Mouse (Mus musculus) R1 (cell line): ENCODE results near the gene Ccnt1.
A peak's percentile ranks its signal among the peaks of the same experiment; 100 is the strongest.

Source experiments
- DNase-seq: peaks from one replicate; pipeline ENCODE4 v3.0.0-alpha.2; 2018; ENCODE audit warnings: low read depth, low spot score

Ccnt1 gene

DNA sequence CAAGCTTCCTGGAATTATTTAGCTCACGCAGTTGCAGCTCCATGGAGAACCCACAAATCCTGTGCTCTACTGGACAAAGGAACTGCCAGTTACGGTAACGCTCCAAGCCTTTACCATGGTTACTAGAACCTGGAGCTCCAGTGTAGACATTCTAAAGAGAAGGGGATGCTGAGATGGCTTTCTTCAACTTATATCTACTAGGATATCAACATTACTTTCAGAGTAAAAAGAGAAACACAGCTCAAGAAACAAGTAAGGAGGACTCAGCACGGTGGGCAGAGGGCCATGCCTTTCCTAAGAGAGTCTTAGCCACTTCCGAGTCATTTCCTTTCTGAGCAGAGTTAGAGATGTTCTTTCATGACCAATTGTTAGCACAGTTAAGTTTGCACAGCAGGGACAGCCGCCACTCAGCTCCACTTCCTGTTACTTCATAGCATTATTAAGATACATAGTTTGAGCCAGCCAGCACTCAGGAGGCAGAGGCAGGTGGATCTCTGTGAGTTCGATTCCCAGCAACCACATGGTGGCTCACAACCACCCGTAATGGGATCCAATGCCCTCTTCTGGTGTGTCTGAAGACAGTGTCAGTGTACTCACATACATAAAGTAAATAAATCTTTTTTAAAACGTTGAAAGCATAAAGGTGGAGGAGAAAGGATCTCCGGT lies at the start of gene Ccnt1, which contains the start of gene 4930415O20Rik:
Gene Ccnt1 (minus strand): TSS at position 51 of the 666 bp plus-strand sequence.
Gene 4930415O20Rik (plus strand): TSS at position 132 of the 666 bp plus-strand sequence.
- DNase-seq: no peak

- peak; percentile 86 for DNase-seq
These were observed 46.4 kb upstream of the Ccnt1 start for GRCm38 (mm10) chr15:98617176-98617537.

- DNase-seq: no peak
These were observed 45.8 kb upstream of the Ccnt1 start for GRCm38 (mm10) chr15:98616362-98617175.

GRCm38 (mm10) chr15:98615751-98616150 lies 45.0 kb upstream of the Ccnt1 start:
- no peak for DNase-seq

DNA sequence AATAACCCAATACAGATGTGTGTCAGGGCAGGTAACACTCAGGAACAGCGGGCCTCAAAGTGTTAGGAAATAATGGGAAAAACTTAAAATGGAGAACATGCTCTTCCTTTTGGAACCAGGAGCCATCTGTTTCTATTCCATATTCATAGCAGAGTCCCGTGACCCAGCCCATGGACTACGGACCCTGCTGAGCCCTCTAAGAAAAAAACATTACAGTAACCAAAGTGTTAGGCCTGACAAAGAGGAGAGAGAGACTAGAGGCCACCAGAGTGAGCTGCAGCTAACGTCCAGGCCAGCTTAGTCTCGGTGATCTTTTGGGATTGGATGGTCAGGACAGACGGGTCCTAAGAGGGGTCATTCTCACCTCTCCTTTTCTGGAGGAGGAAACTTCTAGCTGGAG lies 44.2 kb upstream of the Ccnt1 start:
- DNase-seq: no peak

GRCm38 (mm10) chr15:98614551-98614950 lies 43.8 kb upstream of the Ccnt1 start:
- DNase-seq: no peak

DNA sequence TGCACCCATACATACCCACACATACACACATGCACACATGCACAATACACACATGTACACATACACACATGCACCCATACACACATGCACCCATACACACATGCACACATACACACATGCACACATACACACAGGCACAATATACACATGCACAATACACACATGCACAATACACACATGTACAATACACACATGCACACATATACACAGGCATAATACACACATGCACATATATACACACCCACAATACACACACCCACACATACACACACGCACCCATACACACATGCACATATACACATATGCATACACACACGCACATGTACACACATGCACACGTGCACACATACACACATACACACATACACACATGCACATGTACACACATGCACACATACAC lies 41.5 kb upstream of the Ccnt1 start:
- DNase-seq: no peak

DNA sequence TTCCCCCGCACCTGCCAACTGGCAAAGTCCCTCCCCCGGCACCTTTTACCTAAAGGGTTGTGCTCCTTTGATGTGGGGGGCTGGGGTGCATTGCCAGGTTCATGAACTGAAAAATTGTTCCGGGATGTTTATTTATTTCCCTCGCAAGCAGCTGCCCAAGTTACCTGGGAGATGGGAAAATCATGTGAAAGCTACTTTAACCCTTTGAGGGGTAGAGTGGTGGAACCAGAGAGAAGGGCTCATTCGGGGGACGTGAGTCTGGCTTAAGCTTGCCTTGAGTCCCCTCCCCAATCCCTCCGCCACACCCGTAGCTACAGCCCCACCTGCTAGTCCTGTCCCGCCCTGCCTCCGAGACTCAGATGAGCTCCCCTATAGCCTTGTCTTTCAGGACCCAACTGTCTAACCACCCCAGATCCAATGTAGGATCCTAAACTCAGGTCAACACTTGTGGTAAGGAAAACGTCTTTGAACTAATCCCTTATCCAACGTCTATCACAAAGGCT lies 39.5 kb upstream of the Ccnt1 start:
- DNase-seq: no peak

DNA sequence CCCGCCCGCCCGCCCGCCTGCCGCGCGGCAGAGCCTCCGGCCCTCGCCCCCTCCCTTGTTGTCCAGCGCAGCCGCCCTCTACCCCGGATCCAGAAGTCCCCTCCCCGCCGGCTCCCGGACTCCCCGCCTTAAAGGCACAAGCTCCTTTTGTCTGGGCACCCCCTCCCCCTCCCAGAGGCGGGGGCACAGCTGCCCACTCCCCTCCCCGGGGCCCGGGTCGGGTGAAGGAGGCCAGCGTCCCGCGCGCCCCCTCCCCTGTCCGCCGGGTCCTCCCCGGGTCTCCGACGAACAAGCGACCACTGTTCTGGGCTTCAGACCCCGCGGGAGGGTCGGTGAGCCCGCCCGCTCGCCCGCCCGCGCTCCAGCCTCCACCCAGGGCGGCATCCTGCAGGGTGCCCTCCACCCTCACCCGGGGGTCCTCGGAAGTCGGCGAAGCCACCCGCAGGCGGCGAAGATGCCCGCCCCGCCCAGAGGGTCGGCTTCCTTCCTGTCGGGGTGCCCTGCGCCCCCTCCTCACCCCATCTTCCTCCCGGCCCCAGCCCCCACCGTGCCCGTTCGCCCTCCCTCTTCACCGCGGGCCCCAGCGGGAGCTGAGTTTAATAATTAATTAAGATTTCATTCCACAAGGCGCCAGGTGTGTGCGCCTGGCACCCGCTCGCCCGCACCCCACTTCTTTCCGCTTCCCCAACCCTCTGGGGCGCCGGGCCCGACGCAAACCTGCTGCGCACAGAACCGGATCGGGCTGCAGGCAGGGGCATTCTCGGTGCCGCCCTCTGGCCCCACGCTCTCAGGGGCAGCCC lies 38.8 kb upstream of the Ccnt1 start, which contains the start of gene Adcy6:
Gene Adcy6 (minus strand): TSS at position 746 of the 800 bp plus-strand sequence.
- DNase-seq: no peak

- DNase-seq: no peak
These were observed 38.1 kb upstream of the Ccnt1 start for GRCm38 (mm10) chr15:98608784-98609250.

GRCm38 (mm10) chr15:98608058-98608783 lies 37.5 kb upstream of the Ccnt1 start:
- DNase-seq: no peak

DNA sequence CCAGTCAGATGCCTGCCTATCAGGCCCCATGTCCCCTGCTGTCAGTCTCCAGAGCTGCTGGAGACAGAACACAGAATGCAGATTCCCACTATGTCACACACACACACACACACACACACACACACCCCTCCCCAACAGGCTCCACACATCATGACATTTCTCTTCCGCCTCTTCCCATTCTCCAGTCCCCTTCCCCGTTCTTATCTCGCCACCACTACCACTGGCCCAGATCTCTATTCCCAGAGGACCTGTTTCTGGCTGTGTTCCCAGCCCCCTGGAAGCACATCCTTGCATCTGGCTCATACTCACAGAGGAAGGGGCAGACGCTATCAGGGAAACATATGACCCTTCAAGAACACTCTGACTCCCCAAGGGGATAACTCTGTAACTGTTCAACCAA lies 36.8 kb upstream of the Ccnt1 start:
- no peak for DNase-seq

DNA sequence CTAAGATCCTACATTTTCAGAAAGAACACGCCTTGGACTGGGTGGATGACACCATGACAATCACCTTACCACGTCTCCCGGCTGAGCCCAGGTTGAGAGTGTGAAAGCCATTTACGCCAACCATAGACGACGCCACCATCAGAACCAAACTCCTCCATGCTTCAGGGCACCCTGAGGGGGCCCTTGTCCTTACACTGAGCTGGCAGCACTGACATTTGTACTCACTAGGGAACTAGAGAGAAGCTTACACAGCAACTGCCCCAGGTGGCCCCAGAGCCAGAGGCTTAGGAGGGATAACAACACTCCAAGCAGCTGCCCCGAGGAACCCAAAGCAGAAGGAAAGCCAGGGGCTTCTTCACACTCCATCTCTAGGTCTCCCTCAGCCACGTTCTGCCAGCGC lies 36.0 kb upstream of the Ccnt1 start:
- DNase-seq: no peak

DNA sequence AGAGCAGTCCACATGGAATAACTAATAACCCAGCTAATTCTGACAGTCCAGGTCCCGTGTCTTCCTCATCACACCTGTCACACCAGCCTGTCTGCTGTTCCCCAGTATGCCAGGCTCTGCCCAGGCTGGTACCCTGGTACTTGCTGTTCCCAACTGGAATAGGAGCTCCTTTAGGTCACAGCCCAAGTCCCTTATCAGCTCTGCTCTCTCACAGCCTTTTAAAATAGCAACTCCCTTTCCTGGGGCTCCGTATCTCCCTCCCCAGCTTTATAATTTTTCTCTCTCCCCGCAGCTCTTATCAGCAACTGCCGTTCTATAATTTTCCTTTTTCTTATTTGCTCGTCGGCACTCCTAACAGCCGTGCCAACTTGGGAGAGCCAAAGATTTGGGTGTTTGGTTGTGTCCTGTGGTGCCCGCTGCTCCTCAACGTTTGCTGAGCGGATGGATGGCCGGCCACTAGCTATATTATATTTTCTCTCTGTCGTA lies 35.4 kb upstream of the Ccnt1 start:
- DNase-seq: no peak

- no peak for DNase-seq
These were observed 33.4 kb upstream of the Ccnt1 start for GRCm38 (mm10) chr15:98604041-98604575.

GRCm38 (mm10) chr15:98602921-98603458 lies 32.3 kb upstream of the Ccnt1 start:
- no peak for DNase-seq

- DNase-seq: no peak
These were observed 31.6 kb upstream of the Ccnt1 start for GRCm38 (mm10) chr15:98602191-98602881.

GRCm38 (mm10) chr15:98601832-98602190 lies 31.1 kb upstream of the Ccnt1 start:
- no peak for DNase-seq

DNA sequence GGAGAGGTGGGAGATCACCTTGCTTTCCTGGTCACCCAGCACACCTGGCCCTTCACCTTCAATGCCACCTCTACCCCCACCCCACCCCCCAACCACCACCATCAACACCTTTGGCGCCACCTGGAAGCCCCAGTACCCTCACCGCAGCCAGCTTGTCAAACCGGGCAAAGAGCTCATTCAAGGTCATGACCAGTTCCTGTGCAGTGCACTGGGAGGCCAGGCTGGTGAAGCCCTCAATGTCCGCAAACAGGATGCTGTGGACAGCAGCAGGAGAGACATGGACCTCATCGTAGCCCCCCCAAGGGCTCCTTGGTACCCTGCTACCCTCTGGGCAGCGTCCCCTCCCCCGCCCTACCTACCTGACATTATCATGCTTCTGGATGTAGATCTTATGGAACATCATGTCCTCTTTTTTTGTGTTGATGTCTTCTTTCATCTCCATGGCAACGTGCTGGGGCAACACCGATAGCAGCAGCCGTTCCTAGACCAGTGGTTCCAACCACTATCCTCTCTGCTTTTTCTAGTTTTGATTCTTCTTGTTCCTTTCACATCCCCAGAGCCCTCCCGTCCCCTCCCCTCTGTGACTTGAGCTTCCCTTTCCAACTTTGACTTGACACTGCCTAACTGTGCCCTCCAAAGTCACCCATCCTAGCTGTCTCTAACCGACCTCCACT lies 29.4 kb upstream of the Ccnt1 start:
- peak; percentile 49 for DNase-seq
